Mouse (Mus musculus): ENCODE measurements around the gene Ctnnbl1. TPM values are rescaled to one million over a fixed set of nuclear protein-coding genes. Genes with fewer than 3 reads are reported as not detected.

Ctnnbl1 gene
- total RNA-seq, 2 experiments from 2014 or later, result 30.7 to 35.2 TPM

GRCm38 (mm10) chr2:157862306-157862705 is 125.1 kb downstream of the Ctnnbl1 start:
- DNase-seq (ENCODE audit: low spot score in 2 of 2), result no peak

GRCm38 (mm10) chr2:157867126-157867525 is 129.9 kb downstream of the Ctnnbl1 start:
- DNase-seq (ENCODE audit: low spot score in 2 of 2), result no peak

GRCm38 (mm10) chr2:157870247-157870646 is 133.0 kb downstream of the Ctnnbl1 start:
- no peak for DNase-seq (ENCODE audit: low spot score in 2 of 2)

DNA sequence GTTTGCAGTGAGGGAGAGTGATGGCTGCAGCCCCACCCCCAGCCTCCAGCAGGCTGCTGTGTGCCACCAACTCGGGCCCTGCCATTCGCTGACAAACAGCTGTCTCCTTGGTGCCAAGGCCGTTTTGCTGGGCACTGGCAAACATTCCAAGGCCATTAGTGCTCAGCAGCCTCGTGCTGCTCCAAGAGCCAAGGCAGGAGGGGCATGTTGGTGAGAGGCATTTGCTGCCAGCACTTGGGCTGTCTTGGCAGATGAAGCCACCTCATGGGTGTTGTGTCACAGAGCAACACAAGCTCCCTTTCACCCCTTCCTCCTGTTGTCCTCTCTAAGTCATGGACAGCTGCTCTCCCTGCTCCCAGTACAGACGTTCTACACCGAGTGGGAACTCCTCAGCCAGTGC is 136.0 kb downstream of the Ctnnbl1 start:
- no peak for DNase-seq (ENCODE audit: low spot score in 2 of 2)

GRCm38 (mm10) chr2:157873691-157874090 is 136.5 kb downstream of the Ctnnbl1 start:
- no peak for DNase-seq (ENCODE audit: low spot score in 2 of 2)

GRCm38 (mm10) chr2:157875111-157875510 is 137.9 kb downstream of the Ctnnbl1 start:
- DNase-seq (ENCODE audit: low spot score in 2 of 2), result no peak

DNA sequence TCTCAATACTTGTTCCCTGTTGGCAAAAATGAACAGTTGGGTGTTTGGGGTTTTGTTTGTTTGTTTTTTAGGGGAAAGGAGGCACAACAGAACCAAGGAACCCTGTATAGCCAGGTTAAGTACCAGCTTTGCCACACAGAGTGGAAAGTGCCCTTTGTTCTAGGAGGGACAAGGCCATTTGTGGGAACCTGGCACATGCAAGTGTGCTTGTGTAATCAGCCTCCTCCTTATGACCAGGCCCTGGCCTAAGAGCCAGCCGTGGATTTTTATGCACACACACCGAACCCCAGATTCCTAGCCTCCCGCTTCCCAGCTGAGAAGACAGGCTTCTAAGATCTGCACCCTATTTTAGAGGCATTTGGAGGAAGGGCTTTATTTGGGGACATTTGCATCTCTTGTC is 140.2 kb downstream of the Ctnnbl1 start:
- no peak for DNase-seq (ENCODE audit: low spot score in 2 of 2)

DNA sequence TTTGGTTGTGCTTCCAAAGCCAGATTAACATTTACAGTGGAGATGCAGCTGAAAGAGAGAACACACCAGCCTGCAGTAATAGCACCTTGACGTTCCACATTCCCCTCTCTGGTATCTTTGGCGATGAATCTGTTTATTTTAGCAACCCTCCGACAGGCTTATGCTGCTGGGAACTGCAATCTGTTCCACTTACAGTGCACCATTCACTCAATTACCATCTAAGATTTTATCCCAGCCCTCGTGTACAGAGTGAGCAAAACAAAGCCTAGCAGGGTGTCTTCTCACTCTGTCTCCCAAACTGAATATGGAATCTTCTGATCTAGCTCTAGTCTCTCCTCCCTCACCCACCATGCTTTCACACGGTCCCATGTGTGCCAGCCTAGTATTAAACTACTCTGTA is 140.8 kb downstream of the Ctnnbl1 start:
- DNase-seq (ENCODE audit: low spot score in 2 of 2), result peak in 1 of 2 experiments; percentile 45

- no peak for DNase-seq (ENCODE audit: low spot score in 2 of 2)
Observed at GRCm38 (mm10) chr2:157881939-157882338, 144.7 kb downstream of the Ctnnbl1 start.

- no peak for DNase-seq (ENCODE audit: low spot score in 2 of 2)
Observed at GRCm38 (mm10) chr2:157887275-157888025, 150.2 kb downstream of the Ctnnbl1 start.

GRCm38 (mm10) chr2:157891166-157891565 is 154.0 kb downstream of the Ctnnbl1 start:
- peak in 1 of 2 experiments; percentile 30 for DNase-seq (ENCODE audit: low spot score in 2 of 2)

GRCm38 (mm10) chr2:157897131-157897530 is 159.9 kb downstream of the Ctnnbl1 start:
- no peak for DNase-seq (ENCODE audit: low spot score in 2 of 2)

GRCm38 (mm10) chr2:157913204-157913636 is 176.0 kb downstream of the Ctnnbl1 start:
- DNase-seq (ENCODE audit: low spot score in 2 of 2), result no peak

DNA sequence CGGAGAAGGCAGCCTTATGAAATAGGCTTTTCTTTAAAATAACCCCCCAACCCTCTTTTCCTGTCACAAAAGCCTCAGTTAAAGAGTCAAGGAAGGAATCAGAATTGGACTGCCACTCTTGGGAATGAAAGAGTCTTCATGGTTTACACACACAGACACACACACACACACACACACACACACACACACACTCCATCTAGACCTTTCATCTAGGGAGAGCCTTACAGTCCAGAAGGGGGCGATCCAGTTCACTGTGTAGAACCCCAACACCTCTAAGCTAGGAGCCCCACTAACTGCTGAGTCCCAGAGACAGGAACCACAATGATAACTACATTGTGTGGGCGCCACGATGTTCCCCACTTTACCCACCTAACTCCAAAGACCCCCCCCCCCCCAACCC is 176.5 kb downstream of the Ctnnbl1 start:
- peak in 1 of 2 experiments; percentile 40 for DNase-seq (ENCODE audit: low spot score in 2 of 2)

DNA sequence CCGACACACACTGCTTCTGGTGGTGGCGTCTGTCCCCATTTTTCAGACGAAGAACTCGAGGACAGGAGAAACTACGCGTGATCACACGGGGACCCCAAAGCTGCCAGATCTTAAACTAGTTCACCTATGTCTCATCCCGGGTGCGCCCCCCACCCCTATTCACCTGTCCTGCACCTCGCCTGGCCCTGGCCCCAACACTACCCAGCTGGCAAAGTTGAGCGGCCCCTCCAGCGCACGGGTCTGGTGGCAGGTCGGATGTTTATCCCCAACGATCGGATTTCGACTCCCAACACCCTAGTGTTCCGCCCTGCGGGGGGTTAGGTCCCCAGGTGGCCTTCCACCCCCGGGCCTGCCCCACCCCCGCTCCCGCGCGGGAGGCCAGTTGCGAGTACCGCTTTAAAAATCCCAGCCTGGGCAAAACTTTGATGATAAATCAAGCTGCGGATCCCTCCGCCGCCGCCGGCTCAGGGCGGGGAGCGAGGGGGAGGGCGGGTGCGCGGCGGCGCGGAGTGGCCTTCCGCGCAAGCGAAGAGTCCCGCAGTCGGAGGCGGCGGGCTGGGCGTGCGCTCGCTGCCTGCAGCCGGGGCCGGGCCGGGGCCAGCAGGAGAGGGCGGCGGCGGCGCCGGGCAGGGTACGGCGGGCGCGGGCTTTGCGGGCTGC is 177.0 kb downstream of the Ctnnbl1 start, which contains the start of gene Vstm2l:
Gene Vstm2l (plus strand): TSS at position 549 of the 660 bp plus-strand sequence.
- peak; percentile 69 to 80 for DNase-seq (ENCODE audit: low spot score in 2 of 2)

DNA sequence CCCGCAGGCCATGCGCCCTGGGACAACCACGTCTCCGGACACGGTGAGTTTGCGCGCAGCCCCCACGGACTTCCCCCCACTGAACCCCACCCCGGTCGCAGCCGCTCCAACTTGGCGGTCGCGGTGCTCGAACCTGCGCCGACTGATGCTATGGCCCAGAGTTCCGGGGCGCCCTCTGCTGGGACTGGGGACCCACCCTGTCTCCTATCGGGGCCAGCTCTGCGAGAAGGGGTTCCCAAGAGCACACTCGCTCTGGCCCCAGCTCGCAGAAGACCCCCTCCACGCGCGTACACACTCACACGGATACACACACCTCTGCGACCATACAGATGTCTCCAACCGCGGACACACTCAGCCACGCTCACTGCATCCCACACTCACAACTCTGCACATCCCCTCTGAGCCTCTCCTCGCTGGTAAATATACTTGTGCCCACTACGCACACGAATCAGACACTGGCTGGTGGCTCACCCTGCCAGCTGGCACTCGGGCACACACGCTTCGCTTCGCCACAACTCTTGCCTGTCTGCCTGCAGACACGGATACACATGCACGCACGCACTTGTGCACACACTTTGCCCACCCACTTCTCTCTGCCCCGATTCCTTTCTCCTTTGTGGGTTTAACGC is 177.8 kb downstream of the Ctnnbl1 start:
- DNase-seq (ENCODE audit: low spot score in 2 of 2), result peak; percentile 48 to 66

DNA sequence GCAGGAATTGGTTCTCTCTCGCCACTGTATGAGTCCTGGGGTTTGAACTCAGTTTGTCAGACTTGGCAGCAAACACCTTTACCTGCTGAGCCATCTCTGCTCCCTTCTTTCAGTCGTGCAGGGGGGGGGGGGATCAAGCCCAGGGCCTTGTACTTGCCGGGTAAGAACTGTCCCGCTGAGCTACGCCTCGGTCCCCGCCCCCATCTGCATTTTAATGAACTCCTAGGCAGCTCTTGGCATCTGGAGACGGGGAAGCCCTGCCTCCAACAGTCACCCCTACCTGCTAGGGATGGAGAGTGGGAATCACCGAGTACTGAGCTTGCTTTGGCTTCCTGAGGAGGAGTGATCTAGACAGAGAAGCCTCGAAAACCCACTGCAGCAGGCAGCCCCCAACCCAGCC is 181.3 kb downstream of the Ctnnbl1 start:
- DNase-seq (ENCODE audit: low spot score in 2 of 2), result no peak

GRCm38 (mm10) chr2:157921551-157921950 is 184.3 kb downstream of the Ctnnbl1 start:
- DNase-seq (ENCODE audit: low spot score in 2 of 2), result peak in 1 of 2 experiments; percentile 39

- DNase-seq (ENCODE audit: low spot score in 2 of 2), result no peak
Observed at GRCm38 (mm10) chr2:157923406-157923805, 186.2 kb downstream of the Ctnnbl1 start.

DNA sequence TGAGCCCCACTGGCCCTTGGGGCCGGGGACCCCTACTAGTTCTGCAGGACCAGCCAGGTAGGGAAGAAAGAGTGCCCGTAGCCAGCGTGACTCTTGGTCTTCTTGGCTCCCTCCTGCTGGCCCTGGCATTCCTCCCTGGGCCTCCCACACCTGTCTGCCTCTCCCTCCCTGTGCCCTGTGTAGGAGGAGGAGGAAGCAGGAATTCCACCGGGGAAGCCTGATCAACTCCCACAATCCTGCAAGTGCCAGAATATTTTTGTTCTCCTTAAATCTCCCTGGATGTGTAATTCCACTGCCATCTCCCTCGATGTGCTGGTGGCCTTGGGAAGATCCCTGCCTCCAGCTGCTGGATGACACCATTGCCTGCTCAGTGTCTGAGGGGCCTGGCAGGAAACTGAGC is 187.3 kb downstream of the Ctnnbl1 start:
- DNase-seq (ENCODE audit: low spot score in 2 of 2), result no peak

GRCm38 (mm10) chr2:157926502-157926901 is 189.3 kb downstream of the Ctnnbl1 start:
- peak in 1 of 2 experiments; percentile 28 for DNase-seq (ENCODE audit: low spot score in 2 of 2)

GRCm38 (mm10) chr2:157926927-157927326 is 189.7 kb downstream of the Ctnnbl1 start:
- peak; percentile 24 to 55 for DNase-seq (ENCODE audit: low spot score in 2 of 2)

Data from left cerebral cortex, adult 18-20 months (tissue).